Mouse (Mus musculus) megakaryocyte progenitor cell, adult 5-6 weeks (primary cell): ENCODE results near the gene Sesn2. TPM values are rescaled to one million over a fixed set of nuclear protein-coding genes. Genes with fewer than 3 reads are reported as not detected.

Experiments
- ATAC-seq: replicated peaks from 2 replicates; pipeline ENCODE4 v1.8.0; 2016; ENCODE audit warnings: mild to moderate bottlenecking, moderate TSS enrichment, inconsistent platforms; ENCODE audit not compliant: poor library complexity
- total RNA-seq, 2 experiments: library from RNA; stranded (forward) in 1 of 2; stranded (reverse) in 1 of 2; fragments of 157-497, 149-512 nt in 1 of 2; fragments of 200-1000 nt in 1 of 2; gene quantifications; 2 replicates each; pipeline versions ENCODE4 v1.2.3 to v1.2.4; 2015 to 2017

Sesn2 gene
- total RNA-seq, 2 experiments from 2014 or later, result 2.4 to 2.6 TPM

DNA sequence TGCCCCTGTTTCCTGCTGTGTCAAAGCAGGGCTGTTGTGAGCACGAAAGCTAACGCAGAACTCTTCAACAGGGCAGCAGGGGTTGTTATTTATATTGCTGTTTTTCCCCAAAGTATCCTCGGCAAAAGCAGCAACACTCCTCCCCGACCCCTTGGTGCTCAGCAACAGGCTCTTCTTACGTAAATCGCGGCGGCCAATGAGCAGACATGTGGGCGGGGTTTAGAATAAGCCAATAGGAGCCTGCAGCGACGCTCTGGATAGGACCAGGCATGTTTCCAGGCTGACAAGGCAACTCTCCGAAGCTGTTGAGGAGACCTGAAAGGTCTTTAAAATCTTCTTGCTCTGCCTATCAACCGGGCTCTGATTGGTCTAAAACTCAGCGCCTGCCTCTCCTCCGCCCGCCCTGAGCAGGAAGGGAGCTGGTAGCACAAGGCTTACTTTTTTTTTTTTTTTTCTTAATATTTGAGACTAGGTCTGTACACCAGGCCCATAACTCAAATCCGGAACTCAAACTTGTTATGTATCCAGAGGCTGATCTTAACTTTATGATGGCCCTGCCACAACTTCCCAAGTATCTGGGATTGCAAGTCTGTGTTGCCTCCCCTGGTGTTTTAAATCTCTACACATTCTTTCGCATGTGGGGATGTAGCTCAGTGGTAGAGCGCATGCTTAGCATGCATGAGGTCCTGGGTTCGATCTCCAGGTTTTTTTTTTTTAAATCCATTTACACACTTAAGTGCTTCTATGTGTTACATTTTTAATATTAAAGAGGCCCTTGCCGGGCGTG lies 5.3 kb upstream of the Sesn2 start:
- ATAC-seq, result peak; percentile 83

- peak; percentile 35 for ATAC-seq
Measured at GRCm38 (mm10) chr4:132514555-132515135, 4.3 kb upstream of the Sesn2 start.

- ATAC-seq, result no peak
Measured at GRCm38 (mm10) chr4:132513395-132514273, 3.3 kb upstream of the Sesn2 start.

- no peak for ATAC-seq
Measured at GRCm38 (mm10) chr4:132512080-132512479, 1.8 kb upstream of the Sesn2 start.

- peak; percentile 6 for ATAC-seq
Measured at GRCm38 (mm10) chr4:132509621-132510296, 542 bp downstream of the Sesn2 start.

GRCm38 (mm10) chr4:132507210-132507609 lies 3.1 kb downstream of the Sesn2 start:
- no peak for ATAC-seq

DNA sequence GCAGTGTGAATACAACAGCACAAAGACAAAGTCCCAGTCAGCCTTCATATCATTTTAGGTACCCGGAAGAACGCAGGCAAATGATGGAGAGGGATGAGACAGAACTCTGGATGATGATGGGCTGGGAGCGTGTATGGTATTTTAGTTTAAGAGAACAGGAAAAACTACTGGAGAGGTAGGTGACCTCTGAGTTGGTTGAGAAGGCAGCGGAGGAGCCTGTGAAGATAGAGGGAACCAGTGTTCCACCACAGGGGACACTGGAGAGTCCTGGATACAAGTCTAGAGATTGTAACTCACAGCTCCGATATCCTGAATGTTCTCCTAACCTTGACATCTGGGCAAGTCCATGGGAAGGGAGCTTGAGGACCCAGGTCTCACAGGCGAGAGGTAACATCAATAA lies 4.1 kb downstream of the Sesn2 start:
- no peak for ATAC-seq

DNA sequence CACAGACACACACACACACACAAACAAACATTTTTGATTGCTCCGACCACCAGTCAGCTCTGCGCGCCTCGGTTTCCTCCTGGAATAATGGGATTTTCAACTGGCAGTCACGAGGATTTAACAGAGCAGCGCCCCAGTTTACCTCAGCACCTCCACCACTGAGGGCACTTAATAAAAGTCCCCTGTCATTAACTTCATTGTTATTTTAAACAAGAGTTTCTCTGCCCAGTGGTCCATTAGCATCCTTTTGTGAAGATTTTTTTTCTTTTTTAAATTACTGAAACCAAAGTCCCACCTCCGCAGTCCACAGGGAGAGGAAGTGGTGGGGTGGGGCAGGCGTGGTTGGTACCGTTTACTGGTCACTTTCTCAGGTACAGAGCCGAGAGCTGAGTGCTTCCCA lies 4.5 kb downstream of the Sesn2 start:
- ATAC-seq, result no peak

- peak; percentile 36 for ATAC-seq
Measured at GRCm38 (mm10) chr4:132505034-132505738, 5.1 kb downstream of the Sesn2 start.

- peak; percentile 81 for ATAC-seq
Measured at GRCm38 (mm10) chr4:132503344-132503743, 7.0 kb downstream of the Sesn2 start.

DNA sequence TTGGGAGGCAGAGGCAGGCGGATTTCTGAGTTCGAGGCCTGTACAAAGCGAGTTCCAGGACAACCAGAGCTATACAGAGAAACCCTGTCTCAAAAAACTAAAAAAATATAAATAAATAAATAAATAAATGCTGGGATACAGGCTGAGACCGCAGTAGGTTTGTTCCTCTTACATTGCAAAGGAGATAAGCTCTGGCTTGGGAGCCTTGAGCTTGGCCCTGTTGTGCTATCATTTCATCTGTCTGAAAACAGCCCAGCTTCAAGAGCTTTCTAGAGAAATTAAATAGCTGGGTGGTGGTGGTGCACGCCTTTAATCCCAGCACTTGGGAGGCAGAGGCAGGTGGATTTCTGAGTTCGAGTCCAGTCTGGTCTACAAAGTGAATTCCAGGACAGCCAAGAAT lies 8.7 kb downstream of the Sesn2 start:
- ATAC-seq, result peak; percentile 37; the same call in 1 of the 2 replicates

- ATAC-seq, result peak; percentile 91
Measured at GRCm38 (mm10) chr4:132494271-132494918, 15.9 kb downstream of the Sesn2 start.

DNA sequence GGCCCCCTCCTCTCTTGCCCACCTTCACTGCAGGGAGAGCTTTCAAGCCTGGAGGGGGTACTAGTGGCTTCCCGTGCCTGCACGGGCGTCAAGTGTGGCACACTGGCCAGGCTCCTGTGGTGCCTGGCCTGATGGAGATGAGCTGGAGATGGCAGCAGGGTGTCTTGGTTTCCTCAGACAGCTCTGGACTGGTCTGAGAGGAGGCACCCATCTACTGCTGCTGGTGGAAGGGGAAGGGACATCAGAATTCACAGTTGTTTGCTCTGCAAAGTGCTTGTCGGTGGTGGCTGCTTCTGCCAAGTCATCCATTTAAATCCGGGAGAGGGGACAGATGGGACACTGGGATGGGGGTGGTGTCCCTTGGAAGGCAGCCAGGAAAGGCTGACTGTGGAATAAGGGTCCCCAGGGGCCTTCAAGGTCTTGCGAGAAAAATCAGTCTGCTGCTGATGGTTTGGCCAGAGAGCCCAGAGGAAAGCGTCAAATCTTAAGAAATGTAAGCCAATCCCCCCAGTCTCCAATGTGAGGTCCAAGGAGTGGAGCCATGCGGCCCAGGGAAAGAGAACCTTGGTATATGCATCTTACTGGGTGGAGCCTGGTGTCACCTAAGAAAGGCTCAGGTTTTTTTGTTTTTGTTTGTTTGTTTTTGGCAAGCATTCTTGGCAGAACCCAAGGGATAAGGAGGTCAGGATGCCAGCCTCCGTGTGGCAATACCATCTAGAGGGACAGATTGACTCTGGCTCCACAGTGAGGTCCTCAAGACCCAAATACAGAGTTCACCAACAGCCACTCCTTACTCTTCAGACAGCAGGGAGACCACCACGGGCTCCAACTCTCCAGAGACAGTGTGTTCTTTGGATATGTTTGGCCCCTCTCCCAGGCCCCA lies 17.9 kb downstream of the Sesn2 start:
- no peak for ATAC-seq

GRCm38 (mm10) chr4:132491748-132492147 lies 18.6 kb downstream of the Sesn2 start:
- no peak for ATAC-seq

DNA sequence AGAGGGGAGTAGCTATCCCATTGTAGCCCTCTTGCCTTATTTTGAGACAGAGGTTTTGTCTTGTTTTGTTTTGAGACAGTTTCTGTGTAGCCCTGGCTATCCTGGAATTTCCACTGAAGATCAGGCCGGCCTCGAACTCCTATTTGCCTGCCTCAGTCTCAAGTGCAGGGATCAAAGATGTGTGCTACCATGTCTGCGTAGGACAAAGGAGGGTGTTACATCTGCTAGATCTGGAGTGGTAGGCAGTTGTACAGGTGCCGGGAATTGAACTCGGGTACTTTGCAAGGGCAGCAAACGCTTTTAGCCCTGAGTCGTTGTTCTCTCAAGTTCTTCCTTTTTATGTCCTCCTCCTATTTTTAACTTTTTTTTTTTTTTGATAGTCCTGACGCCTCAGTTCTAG lies 19.2 kb downstream of the Sesn2 start:
- ATAC-seq, result no peak

- peak; percentile 45 for ATAC-seq
Measured at GRCm38 (mm10) chr4:132490273-132491010, 19.9 kb downstream of the Sesn2 start.

DNA sequence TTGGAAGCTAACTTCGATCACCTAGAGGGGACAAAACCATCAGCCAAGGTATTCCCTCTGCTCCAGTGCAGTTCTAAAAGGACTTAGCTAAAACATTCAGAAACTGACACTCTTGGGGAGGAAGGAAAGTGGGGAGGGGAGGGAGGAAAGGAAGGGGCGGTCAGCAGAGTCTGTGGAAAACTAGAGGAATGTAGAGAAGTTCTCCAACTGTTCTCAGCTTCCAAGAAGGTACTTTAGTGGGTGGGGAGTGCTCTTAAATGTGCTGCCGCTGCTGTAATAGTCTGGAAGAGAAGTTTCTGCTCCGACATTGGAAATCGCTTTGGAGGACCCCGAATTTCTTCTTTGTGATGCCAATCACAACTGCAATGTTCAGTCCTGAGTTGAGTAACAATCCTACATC lies 21.3 kb downstream of the Sesn2 start:
- ATAC-seq, result no peak

DNA sequence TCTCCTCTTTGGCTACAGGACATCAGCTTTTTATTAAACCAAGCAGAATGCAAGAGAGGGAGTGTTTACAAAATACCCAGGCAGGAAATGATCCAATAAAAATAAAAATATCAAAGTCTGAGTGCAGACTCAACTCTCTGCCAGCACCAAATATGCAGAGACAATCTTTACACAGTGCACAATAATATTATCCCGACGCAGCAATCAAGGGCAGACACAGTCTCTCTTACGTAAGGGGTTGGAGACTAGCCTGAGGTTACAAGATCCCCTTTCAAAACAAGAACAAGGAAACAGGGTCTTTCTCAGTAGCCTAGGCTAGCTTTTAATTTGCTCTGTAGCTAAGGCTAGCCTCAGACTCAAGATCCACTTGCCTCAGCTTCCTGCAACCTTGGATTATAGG lies 21.8 kb downstream of the Sesn2 start:
- ATAC-seq, result no peak
